Mouse (Mus musculus) retina, postnatal 7 days (tissue): ENCODE results near the gene Gm4869.
"Not testable (repeated sequence)": the region's sequence is repeated elsewhere in the genome, so short reads cannot be mapped to it uniquely, and the experiment has no call there.

Experiments used
- DNase-seq: peaks from one replicate; pipeline ENCODE4 v3.0.0-alpha.2; 2012; ENCODE audit warnings: low read depth, low spot score

The Gm4869 gene

DNA sequence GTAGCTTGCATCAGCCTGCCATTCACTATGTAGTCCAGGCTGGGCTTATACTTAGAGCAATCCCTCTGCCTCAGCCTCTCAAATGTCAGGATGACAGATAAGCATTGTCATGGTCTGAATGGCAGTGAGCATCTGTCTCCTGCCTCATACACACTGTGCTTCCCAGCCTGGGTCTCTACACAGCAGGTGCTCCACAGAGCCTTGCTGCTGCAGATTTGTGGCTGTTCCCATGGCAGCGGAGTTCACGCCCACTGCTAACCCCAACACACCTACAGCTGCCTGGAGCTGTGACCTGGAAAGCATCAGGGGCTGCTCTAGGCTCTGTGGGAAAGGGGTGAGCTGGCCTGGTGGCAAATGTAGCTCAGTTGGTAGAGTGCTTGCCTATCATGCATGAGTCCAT is 19.5 kb downstream of the Gm4869 start:
- no peak for DNase-seq

DNA sequence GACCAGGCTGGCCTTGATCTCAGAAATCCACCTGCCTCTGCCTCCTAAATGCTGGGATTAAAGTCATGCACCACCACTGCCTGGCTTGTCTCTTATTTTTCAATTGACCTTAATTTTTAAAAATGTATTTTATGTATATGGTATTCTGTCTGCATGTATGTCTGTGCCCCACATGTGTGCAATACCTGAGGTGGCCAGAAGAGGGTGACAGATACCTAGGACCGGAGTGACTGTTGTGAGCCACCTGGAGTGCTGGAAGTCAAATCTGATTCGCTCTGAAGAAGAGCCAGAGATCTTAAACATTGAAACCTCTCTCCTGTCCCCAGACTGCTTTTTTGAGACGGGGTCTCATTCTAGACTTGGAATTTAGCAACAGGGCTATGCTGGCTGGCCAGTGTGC is 26.9 kb downstream of the Gm4869 start:
- DNase-seq, result no peak

GRCm38 (mm10) chr5:140481458-140481857 is 36.0 kb downstream of the Gm4869 start:
- no peak for DNase-seq

- DNase-seq, result no peak
Measured at GRCm38 (mm10) chr5:140491142-140491541, 45.7 kb downstream of the Gm4869 start.

DNA sequence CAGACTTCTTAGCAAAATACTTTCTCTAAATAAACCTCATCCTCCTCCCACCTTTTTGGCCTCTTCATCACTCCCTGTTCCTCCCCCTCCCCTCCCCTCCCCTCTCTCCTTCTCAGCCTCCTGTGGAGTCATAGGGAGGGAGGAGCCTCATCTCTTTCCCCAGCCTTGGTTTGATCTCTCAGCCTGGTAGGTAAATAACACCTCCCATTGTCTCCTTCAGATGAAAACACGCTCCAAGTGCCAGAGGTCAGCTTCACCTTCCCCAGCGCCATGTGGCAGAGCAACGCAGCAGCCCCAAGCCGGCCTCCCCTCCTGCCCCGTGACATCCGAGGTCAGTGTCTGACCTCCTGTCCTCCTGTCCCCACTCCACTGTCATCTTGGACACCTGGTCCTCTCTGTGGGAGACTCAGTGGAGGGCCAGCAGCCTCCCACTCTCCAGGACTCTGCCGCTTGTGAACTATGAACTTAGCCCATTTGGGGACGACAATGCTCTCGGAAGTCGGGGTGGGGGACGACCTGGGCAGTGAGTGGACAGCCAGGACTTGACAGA is 47.3 kb downstream of the Gm4869 start:
- no peak for DNase-seq

DNA sequence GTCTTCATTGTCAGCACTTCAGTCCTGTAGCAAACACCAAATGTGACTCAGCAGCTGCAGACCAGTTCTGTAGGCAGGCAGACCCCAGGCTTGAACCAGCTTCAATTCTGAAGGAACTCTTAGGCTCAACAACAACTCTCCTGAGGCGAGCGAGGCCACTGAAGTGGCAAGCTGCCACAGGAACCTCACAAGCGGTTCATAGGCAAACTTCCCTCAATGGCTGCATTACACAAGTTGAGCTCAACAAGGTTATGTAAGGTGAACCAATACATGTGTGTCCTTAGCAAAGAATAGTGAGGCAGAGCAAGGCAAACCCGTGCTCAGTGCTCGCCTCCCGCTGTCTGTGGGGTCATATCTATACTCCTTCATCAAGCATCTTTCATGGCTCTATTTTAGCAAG is 52.7 kb downstream of the Gm4869 start:
- no peak for DNase-seq

GRCm38 (mm10) chr5:140500736-140501135 is 55.3 kb downstream of the Gm4869 start:
- no peak for DNase-seq

DNA sequence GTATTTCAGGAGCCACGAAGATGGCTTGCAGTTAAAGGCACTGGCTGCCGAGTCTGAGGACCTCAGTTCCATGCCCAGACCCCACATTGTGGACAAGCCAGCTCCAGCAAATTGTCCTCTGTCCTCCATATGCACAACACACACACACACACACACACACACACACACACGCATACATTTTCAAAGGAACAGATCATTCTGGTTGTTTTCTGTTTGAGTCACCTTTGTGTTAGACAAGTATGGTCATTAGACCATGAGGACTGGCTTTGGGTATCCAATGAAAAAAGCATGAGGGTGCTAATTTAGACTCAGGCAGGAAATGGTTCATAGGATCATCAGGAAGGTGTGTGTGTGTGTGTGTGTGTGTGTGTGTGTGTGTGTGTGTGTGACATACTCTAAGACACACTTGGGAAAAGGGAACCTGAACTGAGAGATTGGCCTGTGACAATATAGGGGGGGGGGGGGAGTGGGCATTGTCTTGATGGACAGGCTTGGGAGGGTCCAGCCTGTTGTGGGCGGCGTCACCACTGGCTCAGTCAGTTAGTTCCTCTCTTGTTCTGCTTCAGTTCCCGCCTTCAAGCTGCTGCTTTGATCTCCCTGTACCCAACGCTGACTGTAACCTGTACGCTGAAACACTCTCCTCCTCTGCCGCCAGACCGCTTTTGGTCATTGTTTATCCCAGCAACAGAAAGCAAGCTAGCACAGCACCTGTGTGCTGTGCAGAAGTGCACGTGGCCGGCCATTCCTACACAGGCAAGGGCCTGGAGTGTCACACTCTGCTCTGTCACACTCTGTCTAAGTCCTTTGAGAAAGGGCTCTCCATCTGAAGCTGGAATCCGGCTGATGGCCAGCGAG is 56.8 kb downstream of the Gm4869 start:
- no peak for DNase-seq

DNA sequence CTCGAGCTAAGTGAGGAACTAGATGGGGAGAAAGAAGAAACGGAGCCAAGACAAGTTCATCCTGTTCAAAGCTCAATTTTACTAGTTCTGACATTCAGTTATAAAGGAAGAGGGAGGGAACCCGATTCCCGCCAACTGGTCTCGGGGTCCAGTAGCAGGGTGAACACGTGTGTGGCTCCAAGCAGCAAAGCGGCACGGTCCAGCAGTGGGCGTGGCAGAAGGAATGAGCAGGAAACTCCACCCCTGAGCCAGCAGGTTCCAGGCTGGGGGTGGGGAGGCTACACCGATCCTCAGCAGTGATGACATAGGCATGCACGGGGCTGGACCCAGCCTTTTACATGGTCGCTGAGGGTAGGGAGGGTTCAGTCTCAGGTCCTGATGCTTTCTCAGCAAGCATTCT is 57.5 kb downstream of the Gm4869 start:
- DNase-seq, result not testable (repeated sequence)

DNA sequence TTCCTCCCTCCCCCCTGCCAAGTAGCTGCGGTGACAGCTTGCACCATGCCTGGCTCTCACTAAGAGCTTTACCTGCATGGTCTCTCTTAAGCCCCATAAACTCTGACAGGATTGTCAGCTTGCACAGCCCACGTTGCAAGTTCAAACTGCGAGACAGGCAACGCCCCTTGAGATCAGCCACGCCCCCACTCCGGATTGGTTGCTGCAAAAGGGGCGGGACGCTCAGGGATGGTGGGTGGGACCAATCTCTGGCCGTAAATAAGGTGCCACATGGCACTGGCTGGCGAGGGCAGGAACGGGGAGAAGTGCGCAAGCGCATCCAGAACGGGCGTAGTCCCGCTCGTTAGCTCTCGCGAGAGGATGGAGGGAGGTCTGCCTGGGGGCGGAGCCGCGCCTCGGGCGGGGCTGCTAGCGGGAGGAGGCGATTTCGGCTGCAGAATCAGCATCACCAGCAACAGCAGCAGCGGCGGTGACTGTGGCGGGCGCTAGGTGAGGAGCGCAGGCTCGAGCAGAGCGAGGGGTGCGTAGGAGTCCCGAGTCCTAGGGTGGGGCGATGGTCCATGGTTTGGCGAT is 59.8 kb downstream of the Gm4869 start, which contains the start of gene Chst12:
Chst12 (plus strand) TSS at position 343 of the 573 bp plus-strand sequence.
- DNase-seq, result peak; percentile 99

DNA sequence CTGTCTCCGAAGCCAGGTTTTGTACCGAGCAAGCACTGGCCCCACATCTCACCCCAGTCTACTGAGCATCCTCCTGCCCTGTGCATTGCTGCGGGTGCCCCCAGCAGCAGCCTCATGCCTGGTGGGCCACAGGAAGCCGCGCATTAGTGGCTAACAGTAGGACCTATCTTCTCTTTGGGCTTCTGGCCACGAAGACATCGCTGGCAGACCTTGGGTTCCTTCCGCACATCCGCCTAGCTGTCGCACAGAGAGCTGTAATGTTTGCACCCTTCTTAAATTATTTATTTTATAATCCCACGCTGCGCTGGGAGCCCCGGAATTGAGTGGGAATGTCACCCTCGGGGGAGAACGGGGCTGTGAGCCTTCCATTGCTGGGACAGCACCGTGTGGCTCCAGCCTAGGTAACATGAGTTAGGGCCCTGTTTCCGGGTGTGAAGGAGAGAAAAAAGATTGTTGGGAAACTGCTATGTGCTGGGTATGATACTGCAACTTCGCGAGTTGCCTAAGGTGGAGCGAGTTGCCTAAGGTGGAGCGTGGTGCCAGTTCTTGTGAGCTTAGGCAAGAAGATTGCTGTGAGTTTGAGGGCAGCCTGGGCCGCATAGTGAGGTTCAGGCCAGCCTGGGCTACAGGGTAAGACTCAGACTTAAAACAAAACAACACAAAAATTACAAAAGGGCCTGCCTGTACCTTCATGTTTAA is 60.8 kb downstream of the Gm4869 start:
- DNase-seq, result no peak

- DNase-seq, result no peak
Measured at GRCm38 (mm10) chr5:140507466-140508208, 62.2 kb downstream of the Gm4869 start.

GRCm38 (mm10) chr5:140508686-140509085 is 63.2 kb downstream of the Gm4869 start:
- DNase-seq, result no peak

DNA sequence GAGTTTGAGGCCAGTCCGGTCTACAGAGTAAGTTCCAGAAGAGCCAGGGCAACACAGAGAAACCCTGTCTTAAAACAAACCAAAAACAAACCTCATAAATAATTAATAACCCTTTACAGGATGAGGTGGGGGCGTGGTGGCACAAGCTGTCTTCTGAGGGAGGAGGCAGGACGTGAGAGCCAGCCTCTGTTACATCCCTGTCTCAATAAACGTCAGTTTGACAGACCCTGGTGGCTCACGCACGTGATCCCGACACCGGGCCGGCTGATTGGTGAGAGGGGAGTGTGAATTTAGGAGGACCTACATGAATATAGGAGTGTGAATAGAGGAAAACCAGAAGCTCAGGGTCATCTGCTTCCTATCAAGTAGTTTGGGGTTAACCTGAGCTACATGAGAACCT is 63.8 kb downstream of the Gm4869 start:
- DNase-seq, result no peak

DNA sequence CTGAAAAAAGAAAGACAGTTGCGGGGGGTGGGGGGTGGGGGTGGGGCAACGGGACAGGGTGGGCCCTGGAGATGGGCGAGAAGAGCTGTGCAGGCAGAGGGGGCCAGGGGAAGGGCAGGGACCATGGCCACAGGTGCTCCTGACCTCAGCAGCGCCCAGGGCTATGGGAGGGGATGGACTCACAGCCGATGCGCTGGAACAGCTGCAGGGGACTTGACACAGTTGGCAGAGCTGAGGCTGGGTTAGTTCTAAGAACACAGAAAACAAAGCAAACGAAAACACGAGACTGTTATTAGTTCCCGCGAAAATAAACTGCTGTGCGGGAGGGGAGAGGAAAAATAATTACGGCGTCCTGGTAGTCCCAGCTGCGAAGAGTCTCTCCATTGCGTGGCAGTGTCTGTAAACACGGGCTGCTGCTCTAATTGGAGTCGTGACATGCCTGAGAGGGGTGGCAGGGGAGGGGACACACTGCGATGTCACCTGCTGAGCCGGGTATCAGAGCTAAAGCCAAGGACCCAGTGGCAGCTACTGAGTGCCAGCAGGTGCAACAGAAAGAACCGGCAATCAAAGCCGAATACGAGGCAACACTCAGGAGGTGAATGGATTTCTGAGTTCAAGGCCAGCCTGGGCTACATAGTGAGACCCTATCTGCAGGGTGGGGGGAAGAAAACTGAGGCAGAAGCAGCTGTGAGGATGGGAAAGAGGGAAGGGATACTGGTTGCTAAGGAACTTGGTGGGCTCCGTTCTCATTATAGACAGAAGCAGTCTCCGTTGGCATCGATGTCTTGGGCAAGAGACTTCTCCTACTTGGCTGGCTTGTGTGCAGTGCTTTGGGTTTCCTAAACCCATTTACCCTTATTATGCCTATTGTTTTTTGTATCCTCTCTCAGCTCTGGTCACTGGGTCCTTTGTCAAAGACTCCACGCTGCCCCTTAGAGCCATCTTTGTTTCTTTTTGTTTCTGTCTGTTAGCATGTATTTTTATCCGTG is 64.9 kb downstream of the Gm4869 start:
- DNase-seq, result no peak

- DNase-seq, result no peak
Measured at GRCm38 (mm10) chr5:140513921-140514320, 68.5 kb downstream of the Gm4869 start.

DNA sequence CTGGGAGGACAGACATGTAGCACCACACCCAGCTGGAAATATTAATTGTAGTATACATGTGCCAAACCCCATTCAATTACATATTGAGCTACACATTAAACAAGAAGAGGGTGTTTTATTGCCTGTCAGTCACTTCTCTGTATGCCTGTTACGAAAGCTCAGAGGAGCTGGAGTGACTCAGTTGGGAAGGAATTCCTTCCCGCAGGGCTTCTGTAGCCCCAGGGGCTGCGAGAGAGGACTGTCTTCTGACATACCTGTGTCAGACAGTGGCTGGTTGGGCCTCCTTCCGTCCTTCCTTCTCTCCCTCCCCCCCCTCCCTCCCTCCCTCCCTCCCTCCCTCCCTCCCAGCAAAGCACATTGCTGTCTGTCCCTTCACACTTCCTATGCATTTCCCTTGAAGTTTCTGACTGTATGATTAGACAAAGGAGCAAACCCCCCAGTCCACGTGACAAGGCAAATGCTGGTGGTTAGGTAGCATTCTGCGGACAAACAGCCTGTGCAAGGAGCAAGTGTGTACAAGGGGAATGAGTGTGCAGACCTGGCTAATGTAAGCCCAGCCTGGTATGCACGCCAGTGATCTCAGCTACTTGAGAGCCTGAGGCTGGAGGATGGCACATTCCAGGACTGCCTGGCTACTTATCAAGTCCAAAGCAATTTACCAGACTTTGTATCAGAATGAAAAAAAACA is 69.5 kb downstream of the Gm4869 start:
- no peak for DNase-seq

DNA sequence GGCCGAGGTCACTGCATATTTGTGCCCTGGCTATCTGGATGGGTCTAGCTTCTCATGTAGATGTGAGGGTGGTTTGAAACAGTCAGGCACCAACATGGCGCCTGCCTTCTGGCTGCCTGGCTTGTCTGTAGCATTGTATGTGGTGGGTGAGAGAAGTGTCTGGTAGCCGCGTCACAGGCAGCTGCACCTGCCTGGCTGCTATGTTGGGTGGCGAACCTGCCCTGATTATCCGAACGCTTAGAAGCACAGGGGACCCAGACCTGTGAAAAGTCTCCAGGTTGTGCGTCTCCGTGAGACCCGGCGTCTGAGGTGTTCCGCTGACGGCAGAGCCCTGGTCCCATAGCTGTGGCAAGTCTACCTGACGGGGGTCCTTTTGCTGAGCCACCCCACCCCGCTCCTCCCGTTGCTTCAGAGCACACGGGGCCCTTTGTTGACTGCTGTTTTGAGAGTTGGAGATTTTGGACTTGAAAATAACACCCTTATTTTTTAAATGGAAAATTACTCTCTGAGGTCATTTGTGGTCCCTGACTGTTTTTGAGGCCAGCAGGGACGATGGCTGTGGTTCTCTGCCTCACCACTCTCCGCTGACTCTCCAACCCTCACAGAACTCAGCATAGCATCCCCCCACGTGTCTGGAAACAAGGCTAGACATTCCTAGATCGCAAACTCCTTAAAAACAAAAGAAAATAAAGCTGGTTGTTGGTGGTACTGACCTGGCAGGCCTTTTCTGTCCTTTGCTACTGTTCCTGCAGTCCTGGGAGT is 71.9 kb downstream of the Gm4869 start:
- DNase-seq, result no peak

DNA sequence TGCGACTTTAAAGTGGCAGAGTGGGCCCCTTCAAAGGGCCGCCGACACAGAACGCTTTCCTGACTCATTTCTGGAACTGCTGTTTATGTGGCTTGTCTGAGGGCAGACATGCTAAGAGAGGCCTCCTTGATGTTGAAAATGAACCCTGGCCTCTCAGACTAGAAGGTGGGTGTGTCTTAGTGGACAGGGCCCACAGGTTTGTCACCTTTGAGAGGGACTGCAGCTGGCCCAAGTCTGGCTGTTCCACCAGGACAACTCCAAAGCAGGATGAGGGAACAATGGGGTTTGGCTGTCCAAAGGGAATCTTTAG is 72.4 kb downstream of the Gm4869 start:
- DNase-seq, result no peak
